Mouse (Mus musculus) granulocyte monocyte progenitor cell, adult 5-6 weeks (primary cell): Measurements from ENCODE around the gene Sparcl1. TPM values are rescaled to one million over a fixed set of nuclear protein-coding genes. Genes with fewer than 3 reads are reported as not detected.
A peak's percentile ranks its signal among the peaks of the same experiment; 100 is the strongest.

Source experiments
- ATAC-seq: replicated peaks from 2 replicates; pipeline ENCODE4 v1.8.0; 2016; ENCODE audit warnings: mild to moderate bottlenecking, moderate TSS enrichment, inconsistent platforms; ENCODE audit not compliant: poor library complexity, severe bottlenecking
- total RNA-seq, 2 experiments: library from RNA; stranded (forward) in 1 of 2; stranded (reverse) in 1 of 2; fragments of 200-712, 200-1000 nt in 1 of 2; fragments of >200 nt in 1 of 2; fragmentation: Nextera tagmentation in 1 of 2; gene quantifications; 2 replicates each; pipeline ENCODE4 v1.2.3; 2014 to 2017

Sparcl1 gene
- total RNA-seq, 2 experiments from 2014 or later: not detected

GRCm38 (mm10) chr5:104068751-104069150, 44.8 kb downstream of the Sparcl1 start:
- peak; percentile 52 for ATAC-seq

- no peak for ATAC-seq
Measured at GRCm38 (mm10) chr5:104062773-104063551, 50.6 kb downstream of the Sparcl1 start.

- ATAC-seq: no peak
Measured at GRCm38 (mm10) chr5:104061936-104062772, 51.4 kb downstream of the Sparcl1 start.

- no peak for ATAC-seq
Measured at GRCm38 (mm10) chr5:104060429-104060828, 53.1 kb downstream of the Sparcl1 start.

GRCm38 (mm10) chr5:104059628-104060027, 53.9 kb downstream of the Sparcl1 start:
- no peak for ATAC-seq

GRCm38 (mm10) chr5:104058021-104058420, 55.5 kb downstream of the Sparcl1 start:
- peak; percentile 87 for ATAC-seq

- ATAC-seq: no peak
Measured at GRCm38 (mm10) chr5:104056295-104056694, 57.2 kb downstream of the Sparcl1 start.

- no peak for ATAC-seq
Measured at GRCm38 (mm10) chr5:104055816-104056215, 57.7 kb downstream of the Sparcl1 start.

- ATAC-seq: no peak
Measured at GRCm38 (mm10) chr5:104054938-104055337, 58.6 kb downstream of the Sparcl1 start.

GRCm38 (mm10) chr5:104052956-104053355, 60.6 kb downstream of the Sparcl1 start:
- ATAC-seq: peak; percentile 96

GRCm38 (mm10) chr5:104048139-104048538, 65.4 kb downstream of the Sparcl1 start:
- ATAC-seq: no peak

GRCm38 (mm10) chr5:104047200-104048105, 66.1 kb downstream of the Sparcl1 start:
- no peak for ATAC-seq

- ATAC-seq: peak; percentile 88
Measured at GRCm38 (mm10) chr5:104046256-104047199, 67.0 kb downstream of the Sparcl1 start, which contains the start of gene Nudt9. Gene Nudt9 (plus strand): TSS chr5:104046306.

GRCm38 (mm10) chr5:104043704-104044103, 69.8 kb downstream of the Sparcl1 start:
- ATAC-seq: no peak

GRCm38 (mm10) chr5:104042906-104043305, 70.6 kb downstream of the Sparcl1 start:
- no peak for ATAC-seq

- peak; percentile 54 for ATAC-seq
Measured at GRCm38 (mm10) chr5:104039154-104039932, 74.2 kb downstream of the Sparcl1 start.

GRCm38 (mm10) chr5:104036686-104037085, 76.8 kb downstream of the Sparcl1 start:
- ATAC-seq: no peak

GRCm38 (mm10) chr5:104035824-104036223, 77.7 kb downstream of the Sparcl1 start:
- ATAC-seq: no peak
